Mouse (Mus musculus) urinary bladder, postnatal 25 days (tissue): ENCODE measurements around the gene Prkd3.

Experiments used
- DNase-seq: peaks from one replicate; pipeline ENCODE4 v3.0.0; 2022; ENCODE audit warnings: low spot score

Prkd3 gene

DNA sequence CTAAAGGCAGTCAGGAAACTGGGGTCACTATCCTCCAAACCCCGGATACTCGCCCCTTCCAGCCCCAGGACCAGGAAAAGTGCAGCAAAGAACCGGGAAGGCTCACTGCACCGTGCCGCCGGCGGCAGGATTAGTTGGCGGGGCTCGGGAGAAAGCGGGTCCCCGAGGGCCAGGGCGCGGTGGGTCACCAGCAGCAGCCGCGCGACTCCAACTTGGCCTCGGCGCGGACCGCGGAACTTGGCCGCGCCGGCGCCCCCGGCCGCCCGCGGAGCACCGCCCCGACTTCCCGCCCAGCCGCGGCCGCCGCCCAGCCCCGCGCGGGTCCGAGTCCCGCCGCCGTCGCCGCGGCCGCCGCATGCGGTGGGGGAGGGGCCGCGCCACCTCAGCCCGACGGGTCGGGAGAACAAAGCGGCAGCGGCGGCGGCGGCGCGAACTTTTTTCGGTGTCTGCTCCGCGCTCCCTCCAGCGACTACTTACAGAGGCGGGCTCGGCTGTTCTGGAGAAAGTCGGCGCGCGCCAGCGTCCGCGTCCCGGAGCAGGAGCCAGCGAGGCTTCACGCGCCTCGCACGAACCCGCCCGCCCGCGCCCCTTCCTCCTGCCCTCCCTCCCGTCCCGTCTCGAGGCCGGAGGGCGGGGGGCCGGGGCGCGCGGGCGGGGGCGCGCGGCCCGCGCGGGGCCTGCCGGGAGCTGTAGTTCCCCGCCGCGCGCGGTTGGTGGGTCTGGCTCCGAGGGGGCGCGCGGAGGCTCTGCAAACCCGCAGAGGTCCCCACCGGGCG is at the start of gene Prkd3:
Gene Prkd3, minus strand, starts transcription at position 609 of the 776 bp plus-strand sequence.
- peak; percentile 57 for DNase-seq

DNA sequence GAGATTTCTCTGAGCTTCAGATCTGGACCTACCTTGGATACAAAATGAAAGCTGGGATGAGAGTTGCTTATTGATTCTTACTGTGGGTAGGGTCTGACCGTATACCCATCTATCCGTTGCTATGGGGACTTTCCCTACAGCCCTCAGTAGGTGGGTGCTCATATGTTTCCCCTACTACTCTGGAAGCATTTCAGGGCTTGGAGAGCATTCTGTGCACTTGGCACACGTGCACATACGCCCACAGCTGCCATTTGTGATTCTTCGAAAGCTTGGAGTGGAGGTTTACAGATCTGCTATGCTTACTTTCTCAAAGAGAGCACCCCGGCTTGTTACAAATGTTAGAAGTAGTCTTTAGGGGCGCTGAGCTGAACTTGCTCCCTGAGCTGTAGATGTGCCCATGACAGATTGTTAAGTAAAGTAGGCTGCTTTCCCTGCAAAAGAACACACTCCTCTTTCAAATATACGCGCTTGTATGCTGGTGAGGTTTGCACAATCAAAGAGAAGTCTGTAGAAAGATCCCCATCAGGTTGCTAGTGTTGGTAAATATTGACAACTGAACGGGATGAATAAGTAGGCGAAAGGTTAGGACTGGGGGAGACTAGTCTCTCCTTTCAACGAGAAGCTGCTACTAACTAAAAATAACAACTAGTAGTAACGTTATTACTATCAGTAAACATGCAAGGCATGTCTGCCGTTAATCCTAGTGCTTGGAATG is 49.3 kb upstream of the Prkd3 start:
- DNase-seq = no peak

DNA sequence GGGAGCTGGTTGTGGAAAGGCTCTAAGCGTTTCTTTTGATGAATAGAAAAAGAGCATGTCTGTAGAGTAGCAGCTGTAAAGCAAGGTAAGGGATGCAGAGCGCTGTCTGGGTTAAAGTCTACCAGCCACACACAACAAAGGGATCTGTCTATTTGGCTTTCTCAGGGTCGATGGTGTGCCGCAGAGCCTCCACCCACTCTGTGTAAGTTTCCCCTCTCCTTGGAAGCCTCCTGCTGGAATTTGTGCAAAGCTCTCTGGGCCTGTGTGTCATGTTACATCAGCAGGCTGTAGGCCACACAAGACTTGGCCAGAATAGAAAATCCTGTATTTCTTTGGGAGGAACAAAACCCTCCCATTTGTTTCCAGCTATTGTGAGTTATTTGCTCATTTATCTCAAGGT is 48.4 kb upstream of the Prkd3 start:
- DNase-seq = no peak

DNA sequence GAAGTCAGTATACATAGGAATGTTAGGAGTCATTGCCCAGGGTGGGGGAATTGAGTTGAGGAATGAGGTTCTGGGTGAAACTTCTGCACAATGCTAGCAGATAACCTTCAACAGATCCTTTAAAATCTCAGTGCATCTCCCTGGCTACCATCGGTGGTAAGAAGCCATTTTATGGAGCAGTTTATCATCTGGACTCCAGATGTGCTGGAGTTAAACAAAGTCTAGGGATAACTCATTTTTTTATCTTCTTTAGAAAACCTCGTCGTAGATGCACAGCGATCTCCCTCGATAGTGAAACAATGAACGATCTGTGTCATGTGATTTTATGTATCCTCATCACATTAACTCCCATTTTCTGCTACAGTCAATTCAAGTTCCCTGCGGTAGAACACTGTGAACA is 48.0 kb upstream of the Prkd3 start:
- no peak for DNase-seq

DNA sequence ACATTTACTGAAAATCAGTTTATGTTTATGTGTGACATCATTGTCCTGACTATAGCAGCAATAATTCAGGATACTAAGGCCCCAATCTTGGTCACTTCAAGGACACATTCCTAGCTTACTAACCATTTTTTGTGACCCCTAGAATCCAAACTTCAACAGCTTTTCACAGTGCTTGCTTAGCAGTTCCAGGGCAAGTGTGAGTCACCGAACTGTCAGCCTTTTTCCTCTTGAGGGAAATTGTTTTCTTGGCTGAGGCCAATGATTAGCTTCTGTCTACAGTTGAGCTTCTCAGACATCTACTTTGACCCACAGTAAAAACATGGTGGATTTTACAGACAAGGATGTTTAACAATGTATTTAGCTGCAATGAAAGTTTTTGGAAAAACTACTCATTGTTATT is 43.6 kb upstream of the Prkd3 start:
- no peak for DNase-seq

DNA sequence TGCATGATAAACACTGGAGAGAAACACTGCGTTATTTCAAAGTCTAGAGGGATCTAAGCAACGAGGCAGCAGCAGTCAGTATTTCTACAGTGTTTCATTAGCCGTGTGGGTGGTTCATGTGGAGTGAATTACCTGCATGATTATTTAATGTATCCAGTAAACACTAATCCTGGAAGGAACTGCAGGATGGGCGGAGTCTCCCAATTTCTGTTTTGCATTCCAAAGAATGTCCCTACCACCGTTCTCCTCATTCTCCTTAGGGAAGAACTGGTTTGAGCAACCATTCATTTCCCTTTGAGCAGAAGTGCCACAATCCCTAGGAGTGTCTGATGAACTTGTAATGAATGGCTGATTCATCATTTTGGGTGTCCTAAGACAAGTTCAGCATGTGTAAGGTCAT is 39.6 kb upstream of the Prkd3 start:
- DNase-seq = no peak

DNA sequence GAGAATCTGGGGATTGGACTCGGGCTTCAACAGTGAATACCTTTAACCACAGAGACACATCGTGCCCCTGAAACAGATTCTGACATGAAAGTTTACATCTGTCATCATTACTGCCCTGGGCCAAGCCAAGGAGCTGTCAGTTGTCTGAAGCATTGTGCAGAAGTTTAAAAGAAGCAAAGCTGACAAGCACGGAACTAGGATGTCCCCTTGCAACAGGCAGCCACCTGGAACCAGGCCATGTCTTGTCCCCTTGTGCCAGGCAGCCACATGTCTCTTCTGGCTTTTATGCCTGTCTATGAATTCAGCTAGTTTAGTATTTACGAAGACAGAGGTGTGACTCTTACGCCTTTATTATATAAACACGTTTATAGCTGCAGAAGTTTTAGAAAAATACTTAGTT is 37.7 kb upstream of the Prkd3 start:
- DNase-seq = no peak

DNA sequence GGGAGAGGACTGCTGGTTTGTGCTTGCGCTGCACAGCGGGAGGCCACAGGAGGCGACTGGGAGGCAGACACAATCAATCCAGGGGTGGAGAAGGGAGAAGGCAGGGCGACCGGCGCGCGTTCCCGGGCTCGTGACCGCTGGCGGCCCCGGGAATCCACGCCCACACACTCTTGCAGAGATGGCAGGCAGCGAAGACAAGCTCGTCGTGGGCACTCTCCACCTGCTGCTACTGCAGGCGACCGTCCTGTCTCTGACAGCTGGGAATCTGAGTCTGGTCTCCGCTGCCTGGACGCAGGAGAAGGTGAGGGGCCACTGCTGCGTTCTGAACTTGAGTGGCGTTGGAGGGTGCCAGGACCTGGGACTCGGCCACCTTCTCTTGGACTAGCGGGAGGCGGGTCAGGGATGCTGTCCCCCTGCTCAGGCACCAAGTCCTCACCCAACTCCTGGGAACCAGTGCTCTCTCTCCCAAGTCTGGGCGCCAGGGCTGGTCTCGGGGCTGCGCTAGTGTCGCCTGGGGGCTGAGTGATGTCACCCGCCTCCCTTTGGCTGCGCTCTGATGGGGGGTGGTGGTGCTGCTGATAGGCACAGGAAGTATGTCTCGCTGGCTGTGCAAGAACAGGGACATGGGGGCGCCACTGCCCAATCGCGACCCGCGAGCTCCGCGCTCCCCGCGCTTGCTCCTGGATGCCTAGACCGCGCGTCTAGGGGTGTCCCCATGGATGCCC is 31.6 kb upstream of the Prkd3 start:
- DNase-seq = peak; percentile 41

DNA sequence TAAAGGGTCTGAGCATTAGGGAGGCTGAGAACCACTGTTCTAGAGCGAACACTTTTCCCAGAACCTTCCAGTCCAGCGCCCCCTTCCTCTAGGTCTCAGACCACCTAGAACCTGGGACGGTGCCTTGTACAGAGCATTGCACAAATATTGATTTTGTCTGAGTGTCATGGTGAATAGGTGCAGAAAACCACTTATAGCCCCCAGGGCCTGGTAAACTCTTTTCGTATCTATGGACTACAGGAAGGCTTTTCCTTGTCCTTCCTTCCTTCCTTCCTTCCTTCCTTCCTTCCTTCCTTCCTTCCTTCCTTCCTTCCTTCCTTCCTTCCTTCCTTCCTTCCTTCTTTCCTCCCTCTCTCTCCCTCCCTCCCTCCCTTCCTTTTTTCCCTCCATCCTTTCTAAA is 31.0 kb upstream of the Prkd3 start, which contains the start of gene Qpct:
Gene Qpct, plus strand, starts transcription at position 301 of the 400 bp plus-strand sequence.
- no peak for DNase-seq

DNA sequence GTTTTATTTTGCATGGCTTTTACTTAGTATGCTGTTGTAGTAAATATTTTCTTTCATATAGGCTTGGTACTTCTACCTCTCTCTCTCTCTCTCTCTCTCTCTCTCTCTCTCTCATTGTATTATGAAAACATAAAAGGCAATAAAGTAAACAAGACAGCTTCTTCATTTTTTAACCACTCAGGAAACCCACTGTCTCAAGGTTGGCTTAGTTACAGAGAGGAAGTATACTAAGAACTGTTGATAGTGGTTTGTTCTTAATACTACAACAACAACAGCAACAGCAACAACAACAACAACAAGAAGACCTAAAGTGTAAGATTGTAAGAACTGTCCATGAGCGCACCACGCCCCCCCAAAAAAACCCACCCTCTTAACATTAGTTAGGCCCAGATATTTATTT is 23.1 kb upstream of the Prkd3 start:
- no peak for DNase-seq

DNA sequence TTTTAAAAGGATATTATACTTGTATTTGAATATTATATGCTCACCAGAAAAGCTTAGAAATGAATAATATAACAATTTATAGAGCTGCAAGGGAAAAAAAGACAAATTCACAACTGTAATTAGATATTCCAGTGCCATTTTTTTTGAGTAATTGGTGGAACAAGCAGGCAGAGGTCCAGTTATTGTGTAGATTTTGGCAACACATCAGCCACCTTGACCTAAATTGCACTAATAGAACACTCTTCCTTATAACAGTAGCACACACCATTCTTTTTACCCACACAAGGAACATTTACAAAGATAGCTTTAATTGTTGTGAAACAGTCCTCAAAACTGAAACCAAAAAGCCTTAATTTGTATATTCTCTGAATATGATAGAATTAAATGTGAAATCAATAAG is 19.0 kb upstream of the Prkd3 start:
- DNase-seq = no peak

DNA sequence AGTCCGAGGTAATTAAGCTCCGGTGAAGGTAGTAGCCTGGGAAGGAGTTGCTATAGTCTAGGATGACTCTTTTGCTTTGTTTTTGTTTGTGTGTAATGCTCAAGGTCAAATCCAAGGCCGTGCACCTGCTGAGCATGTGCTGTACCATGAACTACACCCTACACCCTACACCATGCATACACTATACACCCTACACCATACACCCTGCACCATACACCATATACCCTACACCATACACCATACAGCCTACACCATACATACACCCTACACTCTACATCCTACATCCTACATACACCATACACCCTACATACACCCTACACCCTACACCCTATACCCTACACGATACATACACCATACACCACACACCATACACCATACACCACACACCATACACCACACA is 12.2 kb upstream of the Prkd3 start:
- DNase-seq = no peak

DNA sequence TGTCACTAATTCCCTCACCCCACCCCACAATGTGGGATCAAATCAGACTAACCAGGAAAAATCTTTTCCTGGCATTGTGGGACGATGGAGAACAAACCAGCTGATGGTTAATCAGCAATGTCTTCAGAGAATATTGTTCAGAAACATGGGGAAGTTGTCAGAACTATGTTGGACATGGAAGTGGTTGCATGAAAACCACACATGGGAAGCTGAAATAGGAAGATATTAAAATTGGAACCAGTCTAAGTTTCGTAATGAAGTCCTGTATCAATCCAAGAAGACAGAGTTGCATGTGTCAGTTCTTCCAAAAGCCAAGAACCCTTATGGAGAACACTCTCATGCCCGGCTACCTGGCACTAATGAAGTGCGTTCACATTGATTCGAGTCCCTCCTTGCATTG is 11.0 kb upstream of the Prkd3 start:
- DNase-seq = no peak

DNA sequence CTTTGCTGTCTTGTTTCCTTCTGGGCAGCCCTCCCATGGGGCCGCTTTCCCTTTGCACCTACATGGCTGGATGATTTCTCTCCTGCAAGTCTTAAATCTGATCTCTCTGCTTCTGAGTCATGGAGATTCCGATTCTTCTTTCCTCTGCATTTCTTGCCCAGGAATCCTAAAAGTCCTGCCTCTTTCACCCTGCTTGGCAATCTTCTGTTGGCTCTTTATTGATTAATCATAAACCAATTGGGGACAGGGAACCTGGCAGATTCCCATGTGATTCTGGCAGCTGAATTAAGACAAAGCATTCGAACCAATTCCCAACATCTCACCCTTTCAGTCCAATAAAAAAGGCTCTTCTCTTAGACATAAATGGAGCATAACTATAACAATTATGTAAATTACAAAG is 8.6 kb upstream of the Prkd3 start:
- DNase-seq = no peak

DNA sequence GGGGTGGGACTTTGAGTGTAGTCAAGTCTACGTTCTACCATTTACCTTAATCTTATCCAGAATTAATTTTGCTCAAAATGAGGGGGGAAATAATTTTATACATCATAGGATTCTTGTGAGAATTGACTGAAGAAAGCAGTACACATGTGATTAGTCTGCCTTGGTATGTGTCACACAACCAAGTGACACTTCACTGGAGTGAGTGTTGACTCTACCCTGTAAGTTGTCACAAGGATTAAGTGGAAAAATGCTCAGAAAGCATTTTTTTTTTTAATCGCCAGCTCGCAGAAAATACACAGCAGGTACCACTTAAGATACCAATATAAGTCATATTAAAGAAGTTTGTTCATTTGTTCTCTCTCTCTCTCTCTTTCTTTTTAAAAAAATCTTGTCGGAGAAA is 3.9 kb upstream of the Prkd3 start:
- DNase-seq = no peak

DNA sequence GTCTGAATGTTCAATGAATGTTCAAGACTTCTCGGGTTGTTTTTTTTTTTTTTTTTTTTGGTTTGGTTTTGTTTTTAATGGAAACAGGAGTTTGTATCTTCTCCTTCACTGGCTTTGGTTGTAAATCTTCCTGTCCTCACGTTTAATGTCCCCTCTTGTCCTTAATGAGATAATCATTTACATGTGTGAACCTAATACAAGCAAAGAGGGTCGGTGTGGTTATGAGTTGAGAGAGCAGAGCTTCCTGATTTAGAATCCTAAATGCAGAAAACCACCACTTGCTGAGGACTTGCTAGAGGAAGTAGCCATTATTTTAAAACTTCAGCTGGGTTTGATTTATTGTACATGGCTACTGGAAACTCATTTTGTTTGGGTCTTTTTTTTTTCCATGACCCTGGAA is 2.1 kb upstream of the Prkd3 start:
- no peak for DNase-seq

DNA sequence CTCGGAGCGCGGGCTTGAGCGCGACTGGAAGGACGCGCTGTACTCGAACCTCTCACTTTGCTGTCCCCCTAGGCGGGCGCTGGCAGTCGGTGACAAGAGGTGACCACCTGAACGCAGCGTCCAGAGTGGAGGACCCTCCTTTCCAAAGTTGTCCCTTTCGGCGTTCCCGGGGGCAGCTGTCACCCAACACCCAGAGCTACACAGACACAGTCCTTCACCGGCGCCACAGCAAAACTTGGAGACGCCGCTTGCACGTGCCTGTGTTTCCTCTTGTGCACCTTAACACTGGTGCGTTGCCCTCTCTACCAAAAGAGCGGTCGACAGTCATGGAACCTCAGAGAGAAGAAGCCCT is 344 bp upstream of the Prkd3 start:
- DNase-seq = no peak

DNA sequence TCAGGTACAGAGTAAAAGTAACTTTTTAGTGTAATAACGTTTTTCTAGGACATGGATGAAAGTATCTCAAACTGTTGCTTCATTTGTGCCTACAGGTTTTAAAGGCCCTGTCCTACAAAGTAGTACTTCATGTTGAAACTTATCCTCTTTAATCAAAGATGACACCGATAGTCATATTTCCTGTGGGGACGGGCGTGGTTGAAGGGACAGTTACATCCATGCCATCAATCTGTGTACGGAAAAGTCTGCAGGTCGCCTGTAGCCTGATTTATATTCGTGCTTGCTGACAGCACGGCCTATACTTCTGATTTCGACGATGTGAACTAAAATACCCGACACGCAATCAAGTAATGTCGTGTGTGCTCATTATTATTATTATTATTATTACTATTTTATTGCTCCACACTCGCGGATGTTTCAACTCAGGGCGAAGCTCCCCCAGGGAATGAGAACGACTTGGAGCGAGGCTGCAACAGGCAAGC is 849 bp downstream of the Prkd3 start:
- DNase-seq = no peak

DNA sequence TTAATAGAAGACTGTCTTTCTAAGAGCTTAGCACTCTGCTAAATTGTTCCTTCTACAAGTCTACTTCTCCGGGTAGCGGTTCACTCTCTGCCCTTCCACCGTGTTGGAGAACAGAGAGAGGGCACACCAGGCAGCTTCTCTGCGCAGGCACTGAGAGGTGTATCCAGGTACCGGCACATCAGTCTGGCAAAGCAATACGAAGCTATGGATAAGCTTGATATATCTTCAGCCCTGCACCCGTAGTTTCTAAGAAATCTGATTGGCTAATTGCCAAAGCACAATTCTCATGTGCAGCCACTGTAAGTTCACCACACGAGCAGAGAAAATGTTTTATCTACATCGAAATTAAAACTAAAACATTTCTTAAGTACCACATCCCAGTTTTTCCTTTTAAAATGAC is 2.2 kb downstream of the Prkd3 start:
- no peak for DNase-seq

DNA sequence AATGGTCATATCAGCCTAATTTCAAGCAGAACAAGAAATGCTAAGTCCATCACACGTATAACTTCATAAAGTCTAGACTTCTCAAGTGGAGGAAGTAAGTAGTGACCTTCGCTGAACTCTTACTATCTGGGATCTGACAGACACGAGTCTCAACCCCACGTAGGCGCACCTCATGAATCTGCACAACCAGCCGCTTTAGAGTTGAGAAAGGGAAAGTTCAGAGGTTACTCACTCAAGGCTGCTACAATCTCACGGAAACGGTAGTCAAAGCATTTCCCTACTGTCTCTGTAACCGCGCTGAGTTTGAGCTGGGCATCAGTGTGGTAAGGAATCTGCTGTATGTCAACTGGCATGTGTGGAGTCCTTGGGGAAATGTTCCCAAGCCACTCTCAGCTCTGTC is 4.8 kb downstream of the Prkd3 start:
- DNase-seq = no peak

DNA sequence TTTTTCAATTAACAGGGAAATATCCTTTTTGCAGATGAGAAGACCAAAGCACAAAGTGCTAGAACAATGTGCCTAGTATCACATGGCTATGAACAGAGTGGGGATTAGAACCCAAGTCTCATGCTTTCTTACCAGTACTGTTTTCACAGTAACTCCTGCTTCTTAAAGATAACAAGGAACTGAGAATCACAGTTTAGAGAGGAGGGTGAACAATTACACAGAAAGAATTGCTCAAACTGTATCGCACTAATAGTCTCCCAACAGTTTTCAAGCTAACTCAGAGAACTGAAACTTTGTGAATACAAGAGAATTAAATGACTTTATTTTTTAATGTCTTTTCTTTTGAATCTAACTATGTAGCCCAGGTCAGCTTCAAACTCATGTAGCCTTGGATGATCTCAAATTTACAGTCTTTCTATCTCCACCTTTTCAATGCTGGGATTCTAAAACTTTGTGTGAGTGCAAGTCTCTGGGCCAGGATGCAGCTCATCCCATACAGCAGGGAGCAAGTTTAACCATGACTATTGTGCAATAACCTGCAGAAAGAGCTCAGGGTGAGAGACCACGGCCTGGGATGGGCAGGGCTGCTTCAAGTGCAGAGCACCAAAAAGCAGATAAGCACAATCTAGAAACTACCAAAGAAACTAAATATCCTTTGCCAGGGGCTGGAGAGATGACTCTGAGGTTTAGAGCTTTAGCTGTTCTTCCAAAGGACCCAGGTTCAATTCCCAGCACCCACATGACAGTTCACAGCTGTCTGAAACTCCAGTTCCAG is 5.5 kb downstream of the Prkd3 start:
- DNase-seq = no peak

DNA sequence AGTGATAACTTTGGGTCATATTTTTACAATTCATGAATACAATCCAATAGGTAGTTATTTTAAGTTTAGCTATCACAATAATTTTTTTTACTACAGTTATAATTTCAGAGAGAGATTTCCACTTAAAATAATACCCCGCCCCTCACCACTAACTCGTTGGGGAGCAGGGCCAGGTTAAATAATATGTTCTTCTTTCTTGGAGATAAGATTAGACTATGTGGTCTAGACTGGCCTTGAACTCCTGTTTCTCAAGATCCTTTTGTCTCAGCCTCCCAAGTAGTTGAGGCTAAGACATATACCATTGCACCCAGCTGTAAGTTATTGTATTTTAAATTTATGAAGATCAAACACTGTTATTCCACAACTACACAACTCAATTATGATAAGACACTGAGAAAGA is 7.0 kb downstream of the Prkd3 start:
- no peak for DNase-seq
